Mouse (Mus musculus) lung, postnatal 0 days (tissue): ENCODE results near the gene Mrpl45.

Source experiments
- CTCF ChIP-seq: IDR thresholded peaks from 2 replicates; pipeline ENCODE4 v1.5.1; 2016; ENCODE audit warnings: antibody characterized with exemption, mild to moderate bottlenecking
- EP300 ChIP-seq: IDR thresholded peaks from 2 replicates; pipeline ENCODE4 v1.6.1; 2016; ENCODE audit warnings: antibody characterized with exemption, mild to moderate bottlenecking, control low read depth

GRCm38 (mm10) chr11:97355247-97355646 is 39.7 kb downstream of the Mrpl45 start:
- TF ChIP-seq CTCF: no peak
- no peak for TF ChIP-seq EP300
